Comparison of ENCODE assay signal across 13 mouse cellular contexts in genomic region chr8:125897388-125897787, GRCm38 (mm10). TPM values are rescaled to one million over a fixed set of nuclear protein-coding genes. Genes with fewer than 3 reads are reported as not detected.
DNase-seq lines count a peak whose midpoint lies in the region; ATAC-seq and TF ChIP-seq lines count a peak whose summit lies in the region.
"Had no signal": no experiment of that assay in that cellular context is flagged by ENCODE, and none has a peak within 500 bp of the region (broad histone marks: within the 10 kb centered on the region; RNA-seq: fewer than 3 reads in every experiment).

No protein-coding gene starts in this region.

- H3K36me3 ChIP-seq in hindbrain, postnatal 0 days (ENCODE audit: insufficient read depth, low read length) = no peaks in the 10 kb centered on the region
- H3K36me3 ChIP-seq in neural tube, embryonic 15.5 days = no peaks in the 10 kb centered on the region
- H3K36me3 ChIP-seq: limb, embryonic 13.5 days had no signal

- H3K27me3 ChIP-seq in cerebellum, adult 2 months (ENCODE audit: control insufficient read depth, insufficient read depth, low read length) = no peaks in the 10 kb centered on the region
- no peaks in the 10 kb centered on the region for H3K27me3 ChIP-seq in hindbrain, postnatal 0 days (ENCODE audit: insufficient read depth, low read length)
- H3K27me3 ChIP-seq in neural tube, embryonic 15.5 days (replicated peaks) = no peaks in the 10 kb centered on the region; the same call in 1 of the 2 replicates

- H3K27ac ChIP-seq in cerebellum, adult 2 months (ENCODE audit: insufficient read depth, low read length) = no peak overlapping the region
- H3K27ac ChIP-seq in hindbrain, postnatal 0 days = peak overlapping the region; percentile 74; the same call in 1 of the 2 replicates
- no peak overlapping the region for H3K27ac ChIP-seq in neural tube, embryonic 15.5 days (replicated peaks)
- H3K27ac ChIP-seq: limb, embryonic 13.5 days had no signal

- TF ChIP-seq CTCF in cerebellum, adult 2 months (IDR thresholded peaks at IDR 0.05; ENCODE audit: borderline replicate concordance, insufficient read depth, low read depth, low read length) = no peak
- no peak for TF ChIP-seq CTCF in hindbrain, postnatal 0 days (IDR thresholded peaks at IDR 0.05; ENCODE audit: low read depth)

- H3K4me2 ChIP-seq in hindbrain, postnatal 0 days (ENCODE audit: low read depth, low read length) = peak overlapping the region; percentile 55
- peak overlapping the region; percentile 69 for H3K4me2 ChIP-seq in neural tube, embryonic 15.5 days

- DNase-seq in cerebellum, adult 2 months = peak; percentile 18 to 25
- no peak for DNase-seq in cerebellum, adult 11-12 months
- peak; percentile 46 to 61 for DNase-seq in right cerebral cortex, adult 2 months (ENCODE audit: low spot score in 2 of 2)
- DNase-seq in right cerebral cortex, postnatal 4 days = no peak
- DNase-seq in hindbrain, postnatal 0 days (ENCODE audit: low spot score) = no peak
- no peak for DNase-seq in adrenal gland, postnatal 10 days
- no peak for DNase-seq in yolk sac, embryonic 10.5 days (ENCODE audit: low spot score)
- DNase-seq: gastrocnemius, postnatal 14 days; kidney, adult 18-20 months; lung, embryonic 14.5 days had no signal

- 55% methylated on average over 11 of the region's 11 CpGs for WGBS in cerebellum, adult 2 months
- WGBS in hindbrain, postnatal 0 days = 60% methylated on average over 11 of the region's 11 CpGs
- WGBS in neural tube, embryonic 15.5 days = 57% methylated on average over 11 of the region's 11 CpGs

- peak overlapping the region; percentile 77 for H3K4me3 ChIP-seq in cerebellum, adult 2 months (replicated peaks; ENCODE audit: insufficient read depth, low read depth, low read length)
- H3K4me3 ChIP-seq in hindbrain, postnatal 0 days (ENCODE audit: low read length) = peak overlapping the region; percentile 48
- H3K4me3 ChIP-seq in neural tube, embryonic 15.5 days (replicated peaks) = peak overlapping the region; percentile 68

- TF ChIP-seq POLR2A in cerebellum, adult 2 months (IDR thresholded peaks at IDR 0.05; ENCODE audit: borderline replicate concordance, insufficient read depth, low read length) = no peak

- H3K9me3 ChIP-seq in hindbrain, postnatal 0 days (ENCODE audit: low read length) = no peaks in the 10 kb centered on the region
- no peaks in the 10 kb centered on the region for H3K9me3 ChIP-seq in neural tube, embryonic 15.5 days (replicated peaks)
- H3K9me3 ChIP-seq: limb, embryonic 13.5 days; megakaryocyte, embryonic 14.5 days had no signal

- no peaks in the 10 kb centered on the region for H3K4me1 ChIP-seq in cerebellum, adult 2 months (ENCODE audit: control insufficient read depth, insufficient read depth, low read length)
- H3K4me1 ChIP-seq in hindbrain, postnatal 0 days (ENCODE audit: insufficient read depth, low read length) = no peaks in the 10 kb centered on the region
- peaks cover 26% of the 10 kb centered on the region for H3K4me1 ChIP-seq in neural tube, embryonic 15.5 days

- peak; percentile 13; the same call in 1 of the 2 replicates for ATAC-seq in hindbrain, postnatal 0 days
- 0 out of 2 replicates have a peak, but pooled peaks have one; percentile 17 for ATAC-seq in neural tube, embryonic 15.5 days (ENCODE audit: low FRiP score)

- H3K9ac ChIP-seq in hindbrain, postnatal 0 days (replicated peaks; ENCODE audit: low read length) = peak overlapping the region; percentile 61; the same call in 1 of the 2 replicates
- peak overlapping the region; percentile 74 for H3K9ac ChIP-seq in neural tube, embryonic 15.5 days (replicated peaks)
- H3K9ac ChIP-seq: limb, embryonic 13.5 days; lung, embryonic 14.5 days had no signal

RNA-seq across cellular contexts. Expression of gene Pcnx2, which starts 0.7 kb away (rescaled TPM):
- polyA plus RNA-seq in cerebellum, adult 2 months (2012; rRNA removed) = 40.4 and 41.4 TPM in 2 replicates
- 11.1 and 11.8 TPM in 2 replicates for total RNA-seq in hindbrain, postnatal 0 days (2014; rRNA removed)
- 3.0 and 3.5 TPM in 2 replicates for polyA plus RNA-seq in hindbrain, postnatal 0 days (2015; fragmentation: Nextera tagmentation; extraction: Ambion mirVana)
- 3.6 and 4.8 TPM in 2 replicates for polyA plus RNA-seq in neural tube, embryonic 15.5 days (2015; fragmentation: Nextera tagmentation; extraction: Ambion mirVana)
- total RNA-seq in adrenal gland, postnatal 10 days (2021) = under 1 TPM; 0.45 to 0.97 TPM
- polyA plus RNA-seq: lung, embryonic 14.5 days had no signal

RNA-seq across cellular contexts. Expression of gene Map3k21, which starts 12.9 kb away (rescaled TPM):
- 1.1 TPM in 2 replicates for polyA plus RNA-seq in cerebellum, adult 2 months (2012; rRNA removed)
- 2.2 and 3.7 TPM in 2 replicates for total RNA-seq in hindbrain, postnatal 0 days (2014; rRNA removed)
- 0.87 and 0.89 TPM in 2 replicates for polyA plus RNA-seq in hindbrain, postnatal 0 days (2015; fragmentation: Nextera tagmentation; extraction: Ambion mirVana)
- 0.59 and 0.86 TPM in 2 replicates for polyA plus RNA-seq in neural tube, embryonic 15.5 days (2015; fragmentation: Nextera tagmentation; extraction: Ambion mirVana)
- 1 to 10 TPM; 1.1 TPM for total RNA-seq in adrenal gland, postnatal 10 days (2021)

Comparison
In these comparisons a context has a peak if more than half of its experiments do, and no peak if none do; other contexts are left out.
1. DNase-seq: peak in cerebellum, adult 2 months (2 of 2) and right cerebral cortex, adult 2 months (2 of 2); none in cerebellum, adult 11-12 months (single experiment), right cerebral cortex, postnatal 4 days (single experiment), hindbrain, postnatal 0 days (single experiment), adrenal gland, postnatal 10 days (single experiment) and yolk sac, embryonic 10.5 days (single experiment).
2. Peak in every context shown above with its lines, with median percentiles within 50 percentile points of each other: H3K4me3 ChIP-seq.